Mouse (Mus musculus) spleen, adult 12 weeks (tissue): ENCODE results near the gene Sprr2a1.
"Not testable (repeated sequence)": the region's sequence is repeated elsewhere in the genome, so short reads cannot be mapped to it uniquely, and the experiment has no call there.

ENCODE experiments used
- DNase-seq: peaks from one replicate; pipeline ENCODE4 v3.0.0; 2022; ENCODE audit warnings: low spot score

The Sprr2a1 gene

GRCm38 (mm10) chr3:92215569-92215968 is at the start of gene Sprr2a1, which contains the start of gene Sprr2a2:
Sprr2a1 (plus strand) TSS chr3:92215799.
Sprr2a2 (plus strand) TSS chr3:92215920.
- not testable (repeated sequence) for DNase-seq

- DNase-seq: no peak
Observed at GRCm38 (mm10) chr3:92169847-92170246, 45.8 kb upstream of the Sprr2a1 start.

GRCm38 (mm10) chr3:92176880-92177279 is 38.7 kb upstream of the Sprr2a1 start:
- no peak for DNase-seq

- no peak for DNase-seq
Observed at GRCm38 (mm10) chr3:92195512-92196200, 19.9 kb upstream of the Sprr2a1 start.

GRCm38 (mm10) chr3:92211133-92211925 is 4.3 kb upstream of the Sprr2a1 start:
- DNase-seq: not testable (repeated sequence)

- DNase-seq: not testable (repeated sequence)
Observed at GRCm38 (mm10) chr3:92212059-92212458, 3.5 kb upstream of the Sprr2a1 start.

- not testable (repeated sequence) for DNase-seq
Observed at GRCm38 (mm10) chr3:92213651-92214050, 1.9 kb upstream of the Sprr2a1 start.

- DNase-seq: not testable (repeated sequence)
Observed at GRCm38 (mm10) chr3:92219031-92219430, 3.4 kb downstream of the Sprr2a1 start.

- DNase-seq: not testable (repeated sequence)
Observed at GRCm38 (mm10) chr3:92223708-92224107, 8.1 kb downstream of the Sprr2a1 start.

- not testable (repeated sequence) for DNase-seq
Observed at GRCm38 (mm10) chr3:92227410-92227809, 11.8 kb downstream of the Sprr2a1 start.

GRCm38 (mm10) chr3:92236463-92237189 is 21.0 kb downstream of the Sprr2a1 start:
- not testable (repeated sequence) for DNase-seq

GRCm38 (mm10) chr3:92238736-92239135 is 23.1 kb downstream of the Sprr2a1 start:
- not testable (repeated sequence) for DNase-seq

- DNase-seq: not testable (repeated sequence)
Observed at GRCm38 (mm10) chr3:92239197-92239596, 23.6 kb downstream of the Sprr2a1 start.

GRCm38 (mm10) chr3:92244833-92245232 is 29.2 kb downstream of the Sprr2a1 start:
- not testable (repeated sequence) for DNase-seq

- DNase-seq: not testable (repeated sequence)
Observed at GRCm38 (mm10) chr3:92246245-92246644, 30.6 kb downstream of the Sprr2a1 start.

- not testable (repeated sequence) for DNase-seq
Observed at GRCm38 (mm10) chr3:92248494-92248893, 32.9 kb downstream of the Sprr2a1 start.

GRCm38 (mm10) chr3:92250450-92250849 is 34.9 kb downstream of the Sprr2a1 start:
- DNase-seq: not testable (repeated sequence)

- not testable (repeated sequence) for DNase-seq
Observed at GRCm38 (mm10) chr3:92253860-92254259, 38.3 kb downstream of the Sprr2a1 start.

- not testable (repeated sequence) for DNase-seq
Observed at GRCm38 (mm10) chr3:92258526-92258925, 42.9 kb downstream of the Sprr2a1 start.

GRCm38 (mm10) chr3:92263462-92263861 is 47.9 kb downstream of the Sprr2a1 start:
- not testable (repeated sequence) for DNase-seq
